Mouse (Mus musculus) frontal cortex, postnatal 14 days (tissue): ENCODE data around the gene Hist1h2ac.

Experiments used
- DNase-seq, 2 experiments: peaks; one replicate each; pipeline ENCODE4 v3.0.0; 2022; ENCODE audit warnings: low spot score in 2 of 2

The Hist1h2ac gene

GRCm38 (mm10) chr13:23659636-23660366 is 23.9 kb downstream of the Hist1h2ac start:
- DNase-seq: no peak
